Mouse (Mus musculus): ENCODE measurements around the gene Mfap1a.

- TF ChIP-seq CTCF (IDR thresholded peaks at IDR 0.05; ENCODE audit: low read depth) (no peak), EP300 (optimal IDR thresholded peaks at IDR 0.05) (no peak)
Measured at GRCm38 (mm10) chr2:121455534-121455933, 50.9 kb downstream of the Mfap1a start.
